In the genomic region with DNA sequence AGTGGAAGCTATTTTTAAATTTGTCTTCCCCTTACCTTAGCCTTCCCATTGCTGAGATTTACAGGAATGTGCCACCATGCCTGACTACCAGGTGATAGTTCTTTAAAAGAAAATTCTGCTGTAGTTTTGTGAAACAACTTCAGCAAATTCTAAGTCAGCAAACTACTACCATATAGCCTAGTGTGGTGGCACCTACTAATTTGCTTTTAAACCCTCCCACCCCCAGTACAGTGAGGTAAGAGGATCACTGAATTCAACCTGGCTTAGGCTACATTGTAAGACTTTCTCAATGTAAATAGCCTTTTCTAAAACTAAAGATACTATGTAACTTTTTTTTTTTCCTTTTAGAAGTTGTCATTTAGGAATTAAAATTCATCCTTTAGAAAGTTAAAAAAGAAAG, we compare ENCODE assay signal across 9 mouse cellular contexts. TPM values are rescaled to one million over a fixed set of nuclear protein-coding genes. Genes with fewer than 3 reads are reported as not detected.
DNase-seq lines count a peak whose midpoint lies in the region; ATAC-seq lines count a peak whose summit lies in the region.
"Had no signal": no experiment of that assay in that cellular context is flagged by ENCODE, and none has a peak within 500 bp of the region (broad histone marks: within the 10 kb centered on the region; RNA-seq: fewer than 3 reads in every experiment).

No protein-coding gene starts in this region.

- peaks cover 16% of the 10 kb centered on the region for H3K4me1 ChIP-seq in heart, embryonic 16.5 days (ENCODE audit: control insufficient read depth, insufficient read depth, low read length)
- no peaks in the 10 kb centered on the region for H3K4me1 ChIP-seq in brown adipose tissue, adult 24 weeks (ENCODE audit: control insufficient read depth, insufficient read depth, insufficient read length, low read length)
- peaks cover 27% of the 10 kb centered on the region for H3K4me1 ChIP-seq in hindbrain, embryonic 15.5 days (replicated peaks)
- peaks cover 24% of the 10 kb centered on the region for H3K4me1 ChIP-seq in midbrain, embryonic 13.5 days (replicated peaks)

- DNase-seq in heart, adult 8-10 months (ENCODE audit: low spot score): no peak
- no peak for DNase-seq in natural killer cell, adult 2 months (ENCODE audit: low spot score in 2 of 2)
- DNase-seq in kidney, postnatal 36 days: no peak
- no peak for DNase-seq in embryo, embryonic 10.5 days (ENCODE audit: low spot score)
- DNase-seq: cerebellum, adult 9-10 months had no signal

- H3K27me3 ChIP-seq in heart, embryonic 16.5 days (ENCODE audit: control insufficient read depth, insufficient read depth, low read length): no peaks in the 10 kb centered on the region
- no peaks in the 10 kb centered on the region for H3K27me3 ChIP-seq in hindbrain, embryonic 15.5 days
- H3K27me3 ChIP-seq in midbrain, embryonic 13.5 days: no peaks in the 10 kb centered on the region

- no peak overlapping the region for H3K27ac ChIP-seq in heart, embryonic 16.5 days (ENCODE audit: low read length)
- no peak overlapping the region for H3K27ac ChIP-seq in brown adipose tissue, adult 24 weeks (replicated peaks; ENCODE audit: low read depth, low read length)
- H3K27ac ChIP-seq in hindbrain, embryonic 15.5 days (replicated peaks): no peak overlapping the region
- H3K27ac ChIP-seq in midbrain, embryonic 13.5 days: no peak overlapping the region

- ATAC-seq in heart, embryonic 16.5 days (replicated peaks; ENCODE audit: extremely low read depth, insufficient read depth, low FRiP score): no peak
- ATAC-seq in hindbrain, embryonic 15.5 days (ENCODE audit: low FRiP score, low read depth): no peak
- no peak for ATAC-seq in midbrain, embryonic 13.5 days

- peak overlapping the region; percentile 98 for H3K9ac ChIP-seq in heart, embryonic 16.5 days (ENCODE audit: low read length)
- no peak overlapping the region for H3K9ac ChIP-seq in hindbrain, embryonic 15.5 days
- H3K9ac ChIP-seq in midbrain, embryonic 13.5 days (replicated peaks): peak overlapping the region; percentile 85

- peaks cover 9% of the 10 kb centered on the region for H3K36me3 ChIP-seq in heart, embryonic 16.5 days (ENCODE audit: control insufficient read depth, insufficient read depth)
- 0 out of 2 replicates have a peak, but pooled peaks cover 1% of the 10 kb centered on the region for H3K36me3 ChIP-seq in hindbrain, embryonic 15.5 days
- H3K36me3 ChIP-seq in midbrain, embryonic 13.5 days: peaks cover 10% of the 10 kb centered on the region

- H3K4me3 ChIP-seq in heart, embryonic 16.5 days (ENCODE audit: low read length): peak overlapping the region; percentile 93
- H3K4me3 ChIP-seq in brown adipose tissue, adult 24 weeks (ENCODE audit: insufficient read depth, low read depth, low read length): peak overlapping the region; percentile 37
- peak overlapping the region; percentile 64 for H3K4me3 ChIP-seq in hindbrain, embryonic 15.5 days
- H3K4me3 ChIP-seq in midbrain, embryonic 13.5 days (replicated peaks): peak overlapping the region; percentile 91

- peak overlapping the region; percentile 87 for H3K4me2 ChIP-seq in heart, embryonic 16.5 days (ENCODE audit: low read depth, low read length)
- H3K4me2 ChIP-seq in hindbrain, embryonic 15.5 days: peak overlapping the region; percentile 56
- H3K4me2 ChIP-seq in midbrain, embryonic 13.5 days (replicated peaks): peak overlapping the region; percentile 60

- no peaks in the 10 kb centered on the region for H3K9me3 ChIP-seq in heart, embryonic 16.5 days (replicated peaks; ENCODE audit: control insufficient read depth, low read length)
- H3K9me3 ChIP-seq in hindbrain, embryonic 15.5 days: no peaks in the 10 kb centered on the region
- H3K9me3 ChIP-seq in midbrain, embryonic 13.5 days: no peaks in the 10 kb centered on the region

RNA-seq across cellular contexts. Expression of a gene that starts 1.5 kb away (rescaled TPM):
- 40.3 and 41.9 TPM in 2 replicates for polyA plus RNA-seq in heart, embryonic 16.5 days (2015; fragmentation: Nextera tagmentation; extraction: Ambion mirVana)
- total RNA-seq in heart, adult 8-10 months (2022): 10 to 100 TPM; 31.5 to 35.4 (median 32.6) TPM
- 14.9 and 16.9 TPM in 2 replicates for polyA plus RNA-seq in brown adipose tissue, adult 24 weeks (2012; ENCODE audit: insufficient read depth, insufficient read length, missing spikeins)
- polyA plus RNA-seq in hindbrain, embryonic 15.5 days (2015; fragmentation: Nextera tagmentation; extraction: Ambion mirVana): 80.2 and 83.1 TPM in 2 replicates
- polyA plus RNA-seq in midbrain, embryonic 13.5 days (2015; fragmentation: Nextera tagmentation; extraction: Ambion mirVana): 66.3 and 69.7 TPM in 2 replicates

RNA-seq across cellular contexts. Expression of a gene that starts 14.3 kb away (rescaled TPM):
- polyA plus RNA-seq in heart, embryonic 16.5 days (2015; fragmentation: Nextera tagmentation; extraction: Ambion mirVana): 0.54 and 0.92 TPM in 2 replicates
- total RNA-seq in heart, adult 8-10 months (2022): under 1 TPM in 2 of 4 experiments, not detected in 2; 0.03 to 0.06 TPM
- polyA plus RNA-seq in brown adipose tissue, adult 24 weeks (2012; ENCODE audit: insufficient read depth, insufficient read length, missing spikeins): not detected in 2 replicates
- 4.4 and 4.6 TPM in 2 replicates for polyA plus RNA-seq in hindbrain, embryonic 15.5 days (2015; fragmentation: Nextera tagmentation; extraction: Ambion mirVana)
- polyA plus RNA-seq in midbrain, embryonic 13.5 days (2015; fragmentation: Nextera tagmentation; extraction: Ambion mirVana): 5.0 and 5.3 TPM in 2 replicates

Comparison
In these comparisons a context has a peak if more than half of its experiments do, and no peak if none do; other contexts are left out.
1. H3K4me3 ChIP-seq: peak in every context shown above with its lines; median percentile 93 in heart, embryonic 16.5 days; 91 in midbrain, embryonic 13.5 days; 64 in hindbrain, embryonic 15.5 days; 37 in brown adipose tissue, adult 24 weeks.